Mouse (Mus musculus): Measurements from ENCODE around the gene Rab37.
A peak's percentile ranks its signal among the peaks of the same experiment; 100 is the strongest.

Gene Rab37

GRCm38 (mm10) chr11:115198932-115199384, 107.7 kb downstream of the Rab37 start:
- DNase-seq (ENCODE audit: low read depth), result peak; percentile 70

- DNase-seq (ENCODE audit: low read depth), result no peak
Observed at GRCm38 (mm10) chr11:115200520-115200919, 109.3 kb downstream of the Rab37 start.

GRCm38 (mm10) chr11:115202316-115202715, 111.1 kb downstream of the Rab37 start:
- DNase-seq (ENCODE audit: low read depth), result peak; percentile 88

GRCm38 (mm10) chr11:115202756-115203155, 111.5 kb downstream of the Rab37 start:
- no peak for DNase-seq (ENCODE audit: low read depth)

- DNase-seq (ENCODE audit: low read depth), result no peak
Observed at GRCm38 (mm10) chr11:115208126-115208525, 116.9 kb downstream of the Rab37 start.

GRCm38 (mm10) chr11:115208776-115209732, 117.8 kb downstream of the Rab37 start:
- DNase-seq (ENCODE audit: low read depth), result no peak

- DNase-seq (ENCODE audit: low read depth), result no peak
Observed at GRCm38 (mm10) chr11:115209958-115210357, 118.7 kb downstream of the Rab37 start.

Measured in naive thymus-derived CD4-positive, alpha-beta T cell, adult 2 months (primary cell).